Mouse (Mus musculus) lung, embryonic 14.5 days (tissue): ENCODE results near the gene Peli3. TPM values are rescaled to one million over a fixed set of nuclear protein-coding genes. Genes with fewer than 3 reads are reported as not detected.

Experiments
- ATAC-seq: fragments of 200-750 bp; cut with Nextera tagmentation; 2 replicates; pipeline ENCODE4 v1.8.0; 2017; ENCODE audit warnings: mild to moderate bottlenecking, moderate TSS enrichment, moderate library complexity; ENCODE audit not compliant: insufficient read depth
- DNase-seq: peaks from one replicate; pipeline ENCODE4 v3.0.0-alpha.2; 2015
- H3K27ac ChIP-seq: fragments of 300-500 bp; sonication (generic); 2 replicates; pipeline ENCODE4 v1.5.1; 2014; ENCODE audit warnings: low read depth, mild to moderate bottlenecking, moderate library complexity
- H3K27me3 ChIP-seq: fragments of 300-500 bp; sonication (generic); 2 replicates; pipeline ENCODE4 v1.6.1; 2014; ENCODE audit warnings: low read length, control low read depth; ENCODE audit not compliant: insufficient read depth
- H3K36me3 ChIP-seq: fragments of 300-500 bp; sonication (generic); 2 replicates; pipeline ENCODE4 v1.6.1; 2014; ENCODE audit warnings: control low read depth; ENCODE audit not compliant: insufficient read depth
- H3K4me1 ChIP-seq: fragments of 300-500 bp; sonication (generic); 2 replicates; pipeline ENCODE4 v1.6.1; 2014; ENCODE audit warnings: antibody characterized with exemption, control low read depth; ENCODE audit not compliant: insufficient read depth
- H3K4me2 ChIP-seq: fragments of 300-500 bp; sonication (generic); 2 replicates; pipeline ENCODE4 v1.6.1; 2014; ENCODE audit warnings: mild to moderate bottlenecking
- H3K4me3 ChIP-seq: fragments of 300-500 bp; sonication (generic); 2 replicates; pipeline ENCODE4 v1.5.1; 2014; ENCODE audit warnings: low read depth, low read length
- H3K9ac ChIP-seq: fragments of 300-500 bp; sonication (generic); 2 replicates; pipeline ENCODE4 v1.6.1; 2014
- H3K9me3 ChIP-seq: fragments of 300-500 bp; sonication (generic); 2 replicates; pipeline ENCODE4 v1.6.1; 2016; ENCODE audit warnings: low read depth, low read length, control low read depth
- CTCF ChIP-seq: IDR thresholded peaks from 2 replicates; pipeline ENCODE4 v1.5.1; 2016; ENCODE audit warnings: antibody characterized with exemption, low read depth
- WGBS: fragments of 180-500 bp; shearing (Covaris S2); extraction: QIAGEN DNeasy Blood & Tissue Kit; methylation state at CpG from one replicate; pipeline ENCODE4 v1.1.7; 2014; 5-methylcytosine and 5-hydroxymethylcytosine counted together
- polyA plus RNA-seq: library from polyadenylated mRNA; unstranded; fragments of >200 nt; fragmentation: Nextera tagmentation; extraction: Ambion mirVana; gene quantifications from 2 replicates; pipeline ENCODE4 v1.2.1, GENCODE M21; 2014

The Peli3 gene
- polyA plus RNA-seq, 1 experiment from 2014 or later: 1.6 TPM

DNA sequence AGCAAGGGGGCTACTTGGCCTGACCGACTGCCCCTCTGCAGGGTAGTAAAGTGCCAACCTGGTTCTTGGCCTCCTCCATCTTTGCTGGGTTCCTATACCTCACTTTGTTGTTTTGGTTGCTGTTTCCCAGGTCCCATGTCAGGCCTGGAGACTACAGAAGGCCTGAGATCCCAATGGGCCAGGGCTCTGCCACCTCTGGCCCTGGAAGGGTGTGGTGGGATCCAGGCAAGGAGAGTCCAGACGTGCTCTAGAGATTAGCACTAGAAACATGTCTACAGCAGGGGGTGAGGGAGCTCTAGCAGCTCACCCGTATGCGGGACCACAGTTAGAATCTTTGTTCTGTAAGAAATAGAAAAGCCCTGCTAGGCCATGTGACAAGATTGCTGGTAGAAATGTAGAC is 59.0 kb downstream of the Peli3 start:
- DNase-seq: no peak
- Histone ChIP-seq H3K9ac (no peak overlapping the region), H3K4me3 (no peak overlapping the region), H3K9me3 (no peaks in the 10 kb centered on the region), H3K36me3 (0 out of 2 replicates have a peak, but pooled peaks cover 6% of the 10 kb centered on the region), H3K4me2 (no peak overlapping the region), H3K27ac (no peak overlapping the region), H3K4me1 (0 out of 2 replicates have a peak, but pooled peaks cover 3% of the 10 kb centered on the region), H3K27me3 (no peaks in the 10 kb centered on the region)
- no peak for ATAC-seq
- TF ChIP-seq CTCF: no peak
- 75% methylated on average over 4 of the region's 4 CpGs for WGBS

Other genes starting within 250 kb of the Peli3 start
- 2.3 and 2.9 TPM in 2 replicates for gene Gm960, start 244.5 kb downstream of the Peli3 start, polyA plus RNA-seq
- gene Sptbn2, start 232.0 kb downstream of the Peli3 start, polyA plus RNA-seq: 1.3 and 1.4 TPM in 2 replicates
- gene Rbm4b, start 186.6 kb downstream of the Peli3 start, polyA plus RNA-seq: 54.4 and 65.1 TPM in 2 replicates
- gene Rbm4, start 149.2 kb downstream of the Peli3 start, polyA plus RNA-seq: 62.8 and 69.6 TPM in 2 replicates
- 20.5 and 25.3 TPM in 2 replicates for gene Gm21992, start 131.5 kb downstream of the Peli3 start, polyA plus RNA-seq
- gene Rbm14, start 131.5 kb downstream of the Peli3 start, polyA plus RNA-seq: 95.8 and 101 TPM in 2 replicates
- gene Ccs, start 103.8 kb downstream of the Peli3 start, polyA plus RNA-seq: 47.2 and 47.7 TPM in 2 replicates
- 0.05 TPM in 2 replicates for gene Ccdc87, start 103.8 kb downstream of the Peli3 start, polyA plus RNA-seq
- gene Ctsf, start 88.0 kb downstream of the Peli3 start, polyA plus RNA-seq: 13.8 and 17.3 TPM in 2 replicates
- 1.5 and 1.6 TPM in 2 replicates for gene Actn3, start 65.2 kb downstream of the Peli3 start, polyA plus RNA-seq
- gene Zdhhc24, start 64.5 kb downstream of the Peli3 start, polyA plus RNA-seq: 6.2 and 7.9 TPM in 2 replicates
- gene Bbs1, start 36.5 kb downstream of the Peli3 start, polyA plus RNA-seq: 7.6 and 8.0 TPM in 2 replicates
- gene Dpp3, start 14.8 kb downstream of the Peli3 start, polyA plus RNA-seq: 84.0 and 88.6 TPM in 2 replicates
- gene Mrpl11, start 19.0 kb upstream of the Peli3 start, polyA plus RNA-seq: 120 TPM in 2 replicates
- gene Npas4, start 47.2 kb upstream of the Peli3 start, polyA plus RNA-seq: 0.05 TPM in 1 of 2 replicates, not detected in the other
- gene Slc29a2, start 80.7 kb upstream of the Peli3 start, polyA plus RNA-seq: 3.1 and 3.4 TPM in 2 replicates
- gene B4gat1, start 95.7 kb upstream of the Peli3 start, polyA plus RNA-seq: 45.8 and 47.9 TPM in 2 replicates
- gene AC124502.3, start 95.8 kb upstream of the Peli3 start, polyA plus RNA-seq: 1.3 and 1.8 TPM in 2 replicates
- 43.4 and 48.0 TPM in 2 replicates for gene Brms1, start 98.2 kb upstream of the Peli3 start, polyA plus RNA-seq
- 4.0 and 5.9 TPM in 2 replicates for gene Rin1, start 107.4 kb upstream of the Peli3 start, polyA plus RNA-seq
- 105 and 110 TPM in 2 replicates for gene Cd248, start 125.0 kb upstream of the Peli3 start, polyA plus RNA-seq
- 3.1 and 4.4 TPM in 2 replicates for gene Tmem151a, start 142.4 kb upstream of the Peli3 start, polyA plus RNA-seq
- gene Yif1a, start 145.4 kb upstream of the Peli3 start, polyA plus RNA-seq: 99.2 and 105 TPM in 2 replicates
- 14.8 and 15.3 TPM in 2 replicates for gene Cnih2, start 155.4 kb upstream of the Peli3 start, polyA plus RNA-seq
- gene Rab1b, start 163.9 kb upstream of the Peli3 start, polyA plus RNA-seq: 278 and 289 TPM in 2 replicates
- gene Klc2, start 175.4 kb upstream of the Peli3 start, polyA plus RNA-seq: 20.4 and 24.8 TPM in 2 replicates